Mouse (Mus musculus) MEL (cell line): ENCODE data around the gene Syt8.

Source experiments
- BHLHE40 ChIP-seq: IDR thresholded peaks from 2 replicates; pipeline ENCODE4 v1.6.1; 2012; ENCODE audit warnings: low read depth, mild to moderate bottlenecking, inconsistent platforms, low read length, improper control_type of control experiment, borderline replicate concordance
- CTCF ChIP-seq, 3 experiments: IDR thresholded peaks in 2 of 3; conservative IDR thresholded peaks in 1 of 3; 2 replicates each; pipeline ENCODE4 v1.5.1; 2011 to 2012; ENCODE audit warnings: low read length in 3 of 3, low read depth in 2 of 3, mild to moderate bottlenecking in 2 of 3, improper control_type of control experiment in 1 of 3, inconsistent platforms in 1 of 3, mixed read lengths in 1 of 3, moderate library complexity in 1 of 3; ENCODE audit not compliant: control insufficient read depth in 1 of 3, insufficient read depth in 1 of 3, poor library complexity in 1 of 3, severe bottlenecking in 1 of 3
- GATA1 ChIP-seq: IDR thresholded peaks from 2 replicates; pipeline ENCODE4 v1.6.1; 2011; ENCODE audit warnings: low read depth, low read length, improper control_type of control experiment
- KAT2A ChIP-seq: conservative IDR thresholded peaks from 2 replicates; pipeline ENCODE4 v1.6.1; 2012; ENCODE audit warnings: low read depth, low read length, improper control_type of control experiment, inconsistent platforms
- MYB ChIP-seq: IDR thresholded peaks from 2 replicates; pipeline ENCODE4 v1.6.1; 2011; ENCODE audit warnings: mild to moderate bottlenecking, low read depth, low read length, improper control_type of control experiment
- POLR2A ChIP-seq, 2 experiments: IDR thresholded peaks; 2 replicates each; pipeline ENCODE4 v1.6.1; 2011 to 2012; ENCODE audit warnings: low read length in 2 of 2, mild to moderate bottlenecking in 2 of 2, control low read depth in 1 of 2, improper control_type of control experiment in 1 of 2, low read depth in 1 of 2, moderate library complexity in 1 of 2; ENCODE audit not compliant: control insufficient read depth in 1 of 2, insufficient read depth in 1 of 2, poor library complexity in 1 of 2
- RAD21 ChIP-seq: IDR thresholded peaks from 2 replicates; pipeline ENCODE4 v1.6.1; 2011; ENCODE audit warnings: mild to moderate bottlenecking, low read depth, low read length, improper control_type of control experiment
- SMC3 ChIP-seq: IDR thresholded peaks from 2 replicates; pipeline ENCODE4 v1.6.1; 2011; ENCODE audit warnings: low read depth, low read length, improper control_type of control experiment
- TAL1 ChIP-seq: IDR thresholded peaks from 2 replicates; pipeline ENCODE4 v1.6.1; 2012; ENCODE audit warnings: mild to moderate bottlenecking, inconsistent platforms, low read length, moderate library complexity, mixed read lengths
- UBTF ChIP-seq: IDR thresholded peaks from 2 replicates; pipeline ENCODE4 v1.6.1; 2012; ENCODE audit warnings: low read depth, mild to moderate bottlenecking, inconsistent platforms, low read length, improper control_type of control experiment, moderate library complexity, borderline replicate concordance; ENCODE audit not compliant: insufficient read depth
- USF1 ChIP-seq: IDR thresholded peaks from 2 replicates; pipeline ENCODE4 v1.6.1; 2014; ENCODE audit warnings: low read depth, mild to moderate bottlenecking, inconsistent platforms, low read length, improper control_type of control experiment, moderate library complexity
- ZC3H11A ChIP-seq: IDR thresholded peaks from 2 replicates; pipeline ENCODE4 v1.6.1; 2012; ENCODE audit warnings: low read depth, mild to moderate bottlenecking, inconsistent platforms, low read length, improper control_type of control experiment
- ZKSCAN1 ChIP-seq: IDR thresholded peaks from 2 replicates; pipeline ENCODE4 v1.6.1; 2012; ENCODE audit warnings: low read depth, mild to moderate bottlenecking, inconsistent platforms, low read length, improper control_type of control experiment, moderate library complexity

GRCm38 (mm10) chr7:142409603-142410002 lies 25.0 kb upstream of the Syt8 start:
- TF ChIP-seq RAD21 = no peak
- no peak for TF ChIP-seq GATA1
- TF ChIP-seq CTCF (IDR thresholded peaks at IDR 0.05 in 2 of 3, conservative IDR thresholded peaks at IDR 0.05 in 1 of 3; ENCODE audit: control insufficient read depth in 1 of 3, insufficient read depth in 1 of 3, low read depth in 2 of 3, low read length in 3 of 3, poor library complexity in 1 of 3, severe bottlenecking in 1 of 3) = no peak
- no peak for TF ChIP-seq POLR2A (IDR thresholded peaks at IDR 0.05; ENCODE audit: control insufficient read depth in 1 of 2, insufficient read depth in 1 of 2, low read depth in 1 of 2, low read length in 2 of 2, poor library complexity in 1 of 2)
- TF ChIP-seq TAL1 = no peak
- TF ChIP-seq SMC3 = no peak
- TF ChIP-seq ZKSCAN1 = no peak
- no peak for TF ChIP-seq USF1
- no peak for TF ChIP-seq BHLHE40
- TF ChIP-seq UBTF = no peak
- TF ChIP-seq KAT2A = no peak
- TF ChIP-seq MYB = no peak
- no peak for TF ChIP-seq ZC3H11A
